Mouse (Mus musculus) bone marrow macrophage, adult 2 months (primary cell): ENCODE measurements around the gene Sprn. TPM values are rescaled to one million over a fixed set of nuclear protein-coding genes. Genes with fewer than 3 reads are reported as not detected.

Experiments used
- H3K27ac ChIP-seq: 2 replicates; pipeline ENCODE4 v1.5.1; 2012; ENCODE audit warnings: low read depth, low read length; ENCODE audit not compliant: insufficient read depth
- H3K4me1 ChIP-seq: 2 replicates; pipeline ENCODE4 v1.6.1; 2012; ENCODE audit warnings: low read length; ENCODE audit not compliant: control insufficient read depth, insufficient read depth
- H3K4me3 ChIP-seq: 2 replicates; pipeline ENCODE4 v1.5.1; 2012; ENCODE audit warnings: mild to moderate bottlenecking, low read length, moderate library complexity; ENCODE audit not compliant: insufficient read depth
- CTCF ChIP-seq: IDR thresholded peaks from 2 replicates; pipeline ENCODE4 v1.5.1; 2012; ENCODE audit warnings: low read depth, mild to moderate bottlenecking, low read length, moderate library complexity
- POLR2A ChIP-seq: IDR thresholded peaks from 2 replicates; pipeline ENCODE4 v1.6.1; 2012; ENCODE audit warnings: mild to moderate bottlenecking, low read depth, low read length, borderline replicate concordance
- polyA plus RNA-seq: library from polyadenylated mRNA; stranded (reverse); fragments of >200 nt; gene quantifications from 2 replicates; pipeline ENCODE4 v1.2.4, GENCODE M21; 2012; ENCODE audit not compliant: missing spikeins, insufficient read depth, insufficient read length

The Sprn gene
- polyA plus RNA-seq, result not detected in 2 replicates

DNA sequence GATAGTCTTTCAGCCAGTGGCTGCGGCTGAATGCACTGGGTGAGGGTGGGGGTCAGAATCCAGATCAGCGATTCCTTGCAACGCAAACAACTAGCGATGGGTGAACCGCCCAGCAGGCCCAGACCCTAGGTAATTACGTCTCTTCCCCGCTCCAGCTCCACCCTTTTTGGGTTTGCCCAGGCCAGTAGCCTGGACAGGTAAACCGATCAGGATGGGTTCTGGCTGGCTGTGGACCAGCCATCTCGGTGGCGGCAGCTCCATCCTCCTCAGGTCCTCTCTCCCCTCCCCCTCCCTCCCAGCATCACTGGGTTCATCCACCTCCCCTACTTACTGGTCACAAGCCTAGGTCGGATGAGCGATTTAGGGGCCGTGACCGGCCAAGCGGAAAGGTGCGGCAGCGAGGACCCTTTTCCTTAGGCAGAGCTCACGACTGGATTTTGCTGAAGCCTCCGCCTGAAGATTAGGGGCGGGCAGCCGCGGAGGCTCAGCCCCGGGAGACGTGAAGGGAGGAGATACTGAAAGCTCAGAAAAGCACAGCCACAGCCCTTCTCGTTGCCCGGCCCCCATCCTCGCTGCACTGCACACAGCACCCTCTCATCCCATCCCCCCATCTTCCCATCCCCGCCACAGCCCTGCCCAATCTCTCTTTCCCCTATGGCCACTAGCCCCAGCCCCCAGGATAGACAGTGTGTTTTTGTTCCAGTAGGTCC is at the start of gene Sprn:
Gene Sprn, minus strand, starts transcription at position 660 of the 710 bp plus-strand sequence.
- Histone ChIP-seq H3K4me3 (no peak within 1 kb of the TSS), H3K4me1 (no peaks in the 10 kb centered on the region), H3K27ac (no peak within 1 kb of the TSS)
- no peak for TF ChIP-seq POLR2A
- TF ChIP-seq CTCF, result no peak

DNA sequence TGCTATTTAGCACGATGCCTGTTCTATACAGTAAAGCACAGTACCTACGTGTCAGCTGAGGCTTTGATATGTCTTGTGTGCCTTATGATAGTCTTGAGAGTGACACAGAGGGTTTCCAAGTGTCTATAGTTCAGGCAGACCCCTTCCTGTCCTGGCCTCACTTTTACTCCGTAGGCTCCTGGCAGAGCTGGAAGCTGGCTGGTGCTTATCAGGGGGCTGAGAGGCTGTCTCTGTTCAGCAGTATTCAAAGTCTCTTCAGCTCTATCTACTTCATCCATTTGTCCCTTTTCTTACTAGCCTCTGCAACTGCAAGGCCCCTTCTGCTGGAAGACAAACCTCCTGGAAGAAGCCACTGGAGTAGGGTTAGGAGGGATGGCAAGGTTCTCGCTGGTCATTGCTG is 46.4 kb upstream of the Sprn start:
- TF ChIP-seq POLR2A (no peak), CTCF (no peak)
- H3K4me3 ChIP-seq, result no peak overlapping the region

DNA sequence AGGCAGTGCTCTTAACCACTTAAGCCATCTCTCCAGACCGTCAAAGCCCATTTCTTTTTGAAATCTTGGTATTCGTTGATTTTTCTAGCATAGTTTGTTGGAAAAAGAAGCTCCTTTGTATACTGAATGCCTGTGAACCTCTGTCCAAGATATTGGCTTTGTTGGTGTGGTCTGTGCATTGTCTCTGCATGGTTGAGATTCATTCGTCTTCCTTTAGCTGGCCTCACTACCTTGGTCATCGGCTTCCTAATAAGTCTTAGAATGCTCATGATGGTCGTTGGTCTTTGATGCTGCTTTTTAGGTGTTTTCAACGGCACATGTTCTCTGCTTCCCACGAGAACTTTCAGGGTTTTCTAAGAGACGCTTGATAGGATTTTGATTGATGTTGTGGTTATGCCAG is 41.3 kb upstream of the Sprn start:
- no peaks in the 10 kb centered on the region for H3K4me1 ChIP-seq
- TF ChIP-seq POLR2A (no peak), CTCF (no peak)

More for the DNA sequence above, 46.4 kb upstream of the Sprn start:
- no peak overlapping the region for H3K27ac ChIP-seq
- H3K4me1 ChIP-seq, result no peaks in the 10 kb centered on the region

DNA sequence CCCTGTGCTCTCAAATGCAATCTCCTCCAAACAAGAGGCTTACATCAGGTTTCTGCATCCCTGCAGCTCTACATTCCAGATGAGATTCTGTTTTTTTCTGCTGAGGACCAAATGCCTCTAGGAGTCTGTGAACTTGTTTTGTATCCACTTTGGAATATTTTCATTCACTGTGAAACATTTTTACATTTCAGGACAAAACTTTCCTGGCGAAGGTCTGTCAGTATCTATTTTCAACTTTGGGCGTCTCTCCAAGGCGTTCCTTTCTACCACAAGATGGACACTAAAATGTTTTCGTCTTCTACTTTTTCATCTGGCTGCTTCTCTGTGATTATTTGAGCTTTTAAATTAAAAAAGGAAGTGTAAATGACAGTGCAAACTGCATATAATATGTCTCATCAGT is 39.4 kb upstream of the Sprn start:
- no peak for TF ChIP-seq CTCF
- TF ChIP-seq POLR2A, result no peak
- no peak overlapping the region for H3K27ac ChIP-seq
- H3K4me1 ChIP-seq, result no peaks in the 10 kb centered on the region
- H3K4me3 ChIP-seq, result no peak overlapping the region

More for the DNA sequence above, 41.3 kb upstream of the Sprn start:
- Histone ChIP-seq H3K27ac (no peak overlapping the region), H3K4me3 (no peak overlapping the region)

DNA sequence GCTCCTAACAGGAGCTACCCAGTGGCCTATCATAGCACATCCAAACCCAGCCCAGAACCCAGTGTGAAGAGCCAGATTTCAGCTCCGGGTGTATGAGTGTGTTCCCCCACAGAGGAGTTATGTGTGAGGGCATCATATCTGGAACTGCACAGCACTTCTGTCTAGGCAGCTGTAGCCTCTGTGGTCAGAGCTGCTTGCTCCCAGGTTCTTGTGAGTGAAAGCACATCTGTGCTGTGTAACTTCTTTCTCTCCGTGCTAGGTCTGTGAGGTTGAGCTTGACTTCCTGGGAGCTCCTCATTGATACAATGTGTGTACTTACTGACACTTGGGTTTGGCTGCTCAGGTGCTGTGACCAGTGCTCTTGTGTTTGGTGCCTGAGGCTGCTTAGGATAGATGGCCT is 38.2 kb upstream of the Sprn start:
- Histone ChIP-seq H3K27ac (no peak overlapping the region), H3K4me1 (no peaks in the 10 kb centered on the region), H3K4me3 (no peak overlapping the region)
- no peak for TF ChIP-seq POLR2A
- no peak for TF ChIP-seq CTCF

DNA sequence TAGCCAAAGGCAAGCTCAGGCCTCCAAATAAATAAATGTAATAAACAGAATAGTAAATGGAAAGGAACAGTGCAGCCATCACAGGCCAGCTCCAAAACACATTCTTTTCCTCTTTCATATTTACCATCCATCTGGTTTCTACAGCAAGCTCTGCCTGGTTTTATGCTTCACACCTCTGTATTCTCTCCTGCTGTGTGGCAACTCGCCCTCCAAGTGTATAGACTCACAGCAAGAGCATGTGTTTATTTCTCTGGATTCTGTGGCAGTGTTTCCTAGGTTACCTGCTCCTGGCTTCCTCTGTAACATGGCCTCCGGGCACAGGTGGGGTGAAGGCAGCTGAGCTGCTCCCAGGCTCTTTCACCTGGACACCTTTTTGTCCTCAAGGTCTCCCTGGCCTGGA is 37.8 kb upstream of the Sprn start:
- no peak for TF ChIP-seq POLR2A
- H3K4me3 ChIP-seq, result no peak overlapping the region
- no peaks in the 10 kb centered on the region for H3K4me1 ChIP-seq
- H3K27ac ChIP-seq, result no peak overlapping the region

DNA sequence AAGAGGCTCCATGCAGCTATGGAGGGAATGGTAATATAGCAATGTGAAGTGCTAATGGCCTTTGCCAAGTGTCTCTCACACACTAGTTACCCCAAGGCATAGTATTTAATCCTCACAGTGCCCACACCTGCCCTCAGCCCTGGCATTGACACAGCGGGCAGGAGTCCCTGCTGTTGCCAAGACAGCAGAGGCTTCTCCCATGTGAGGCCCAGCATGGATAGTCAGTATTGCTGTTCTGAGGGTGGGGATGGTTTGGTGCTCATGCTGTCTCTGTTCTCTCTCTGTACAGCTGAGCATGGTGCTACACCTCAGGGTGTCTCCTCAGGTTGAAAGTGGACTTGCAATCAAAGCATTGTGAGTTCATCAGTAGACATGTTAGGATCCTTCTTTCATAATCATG is 35.8 kb upstream of the Sprn start:
- H3K27ac ChIP-seq, result no peak overlapping the region
- TF ChIP-seq CTCF (no peak), POLR2A (no peak)
- H3K4me3 ChIP-seq, result no peak overlapping the region
- no peaks in the 10 kb centered on the region for H3K4me1 ChIP-seq

DNA sequence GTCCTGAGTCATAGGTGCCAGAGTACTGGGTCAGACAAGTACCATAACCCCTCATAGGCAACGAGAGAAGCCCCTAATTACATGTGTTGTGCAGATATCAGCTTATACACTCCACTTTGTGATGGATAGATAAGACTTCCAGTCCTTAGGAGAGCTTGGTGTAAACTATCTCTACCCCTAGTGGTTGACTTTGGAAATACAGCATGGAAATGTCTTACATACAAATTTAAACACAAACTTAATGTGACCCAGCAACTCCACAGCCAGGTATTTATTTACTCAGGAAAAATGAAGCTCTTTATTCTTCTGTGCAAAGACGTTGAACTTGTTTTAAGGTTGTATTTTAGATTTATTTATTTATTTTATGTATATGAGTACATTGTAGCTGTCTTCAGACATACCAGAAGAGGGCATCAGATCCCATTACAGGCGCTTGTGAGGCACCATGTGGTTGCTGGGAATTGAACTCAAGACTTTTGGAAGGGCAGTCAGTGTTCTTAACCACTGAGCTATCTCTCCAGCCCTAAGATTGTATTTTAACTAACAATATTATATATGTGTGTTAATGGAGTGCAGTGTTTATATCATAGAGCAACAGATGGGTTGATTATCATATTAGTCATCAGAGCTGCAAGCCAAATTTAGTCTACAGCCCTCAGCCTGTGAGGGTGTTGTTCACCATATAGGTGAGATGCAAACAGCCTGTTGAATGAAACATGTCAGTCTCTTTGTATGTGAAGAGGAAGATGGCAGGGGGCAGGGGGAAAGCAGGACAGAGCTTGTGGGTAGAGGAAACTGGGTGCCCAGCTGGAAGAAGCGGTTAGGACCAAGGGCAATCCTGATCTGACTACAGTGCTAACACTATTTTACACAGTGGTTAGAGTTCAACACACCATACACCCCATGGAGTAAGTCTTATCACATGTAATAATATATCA is 34.0 kb upstream of the Sprn start:
- no peak for TF ChIP-seq CTCF
- no peak for TF ChIP-seq POLR2A
- Histone ChIP-seq H3K27ac (no peak overlapping the region), H3K4me1 (no peaks in the 10 kb centered on the region), H3K4me3 (no peak overlapping the region)

DNA sequence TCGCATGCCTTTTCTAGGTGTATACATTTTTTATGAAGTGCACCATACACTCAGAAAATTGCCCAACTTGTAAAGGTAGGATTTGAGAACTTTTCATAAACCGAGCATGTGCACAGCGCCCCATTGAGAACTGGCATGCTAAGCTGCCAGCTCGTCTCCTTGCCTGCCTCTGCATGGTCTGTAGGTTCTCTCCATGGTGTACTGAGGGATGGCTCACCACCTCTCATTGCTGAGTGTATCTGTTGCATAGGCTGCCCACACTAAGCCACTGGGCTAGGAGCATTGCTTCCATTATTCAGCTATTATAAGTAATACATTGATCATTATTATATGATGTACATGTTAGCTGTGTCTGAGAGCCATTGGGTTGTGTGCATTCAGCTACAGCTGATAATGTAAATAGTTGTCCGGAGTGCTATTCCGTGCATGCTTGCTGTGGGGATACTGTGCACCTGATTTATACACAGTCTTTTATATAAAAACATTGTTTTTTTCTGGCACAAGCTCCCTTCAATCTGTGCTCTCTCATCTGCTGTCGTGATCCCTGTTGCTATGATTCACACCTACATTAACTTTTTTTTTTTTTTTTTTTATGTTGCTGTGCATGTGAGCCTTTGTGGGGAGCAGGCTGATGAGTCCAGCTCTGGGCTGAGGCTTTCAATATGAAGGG is 33.2 kb upstream of the Sprn start:
- no peak for TF ChIP-seq CTCF
- no peak for TF ChIP-seq POLR2A

More for the DNA sequence above, 33.2 kb upstream of the Sprn start:
- H3K4me1 ChIP-seq, result no peaks in the 10 kb centered on the region
- no peak overlapping the region for H3K4me3 ChIP-seq
- H3K27ac ChIP-seq, result no peak overlapping the region
